Mouse (Mus musculus): ENCODE results near the gene Coro6. TPM values are rescaled to one million over a fixed set of nuclear protein-coding genes. Genes with fewer than 3 reads are reported as not detected.

The Coro6 gene
- total and polyA plus RNA-seq, 3 experiments = 0.04 to 0.18 TPM; not detected in 1

DNA sequence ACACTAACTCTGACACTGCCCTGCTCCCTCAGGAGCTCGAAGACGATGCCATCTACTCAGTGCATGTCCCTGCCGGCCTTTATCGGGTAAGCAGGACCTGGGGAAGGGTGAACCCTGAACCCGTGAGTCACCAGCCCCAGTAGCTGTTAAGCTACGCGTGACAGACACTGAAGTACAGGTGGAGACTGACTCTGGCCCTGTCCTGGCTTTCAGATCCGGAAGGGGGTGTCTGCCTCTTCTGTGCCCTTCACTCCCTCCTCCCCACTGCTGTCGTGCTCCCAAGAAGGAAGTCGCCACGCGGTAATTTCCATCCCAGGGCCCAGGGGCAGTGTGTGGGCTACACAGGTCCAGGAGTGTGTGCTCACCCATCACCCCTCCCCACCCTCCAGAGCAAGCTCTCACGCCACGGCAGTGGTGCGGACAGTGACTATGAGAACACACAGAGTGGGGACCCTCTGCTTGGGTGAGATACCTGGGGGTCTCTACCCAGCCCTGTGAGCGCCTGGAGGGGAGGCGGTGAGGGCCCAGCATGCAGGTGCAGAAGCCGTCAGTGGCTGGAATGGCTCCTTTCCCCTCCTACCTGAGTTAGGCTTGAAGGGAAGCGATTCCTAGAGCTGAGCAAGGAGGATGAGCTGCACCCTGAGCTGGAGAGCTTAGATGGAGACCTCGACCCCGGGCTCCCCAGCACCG lies 43.2 kb downstream of the Coro6 start:
- no peak for DNase-seq (ENCODE audit: low read depth, low spot score)
- Histone ChIP-seq H3K9ac (ENCODE audit: control insufficient read depth, low read depth, low read length, poor library complexity, severe bottlenecking) (no peak overlapping the region), H3K27me3 (ENCODE audit: control insufficient read depth in 1 of 2, insufficient read depth in 2 of 2, low read length in 2 of 2) (no peaks in the 10 kb centered on the region), H3K36me3 (ENCODE audit: control insufficient read depth in 1 of 2, insufficient read depth in 2 of 2, low read length in 2 of 2) (peaks cover 0 to 1% of the 10 kb centered on the region in 2 experiments; a peak in 1 of 4 replicates), H3K27ac (ENCODE audit: control insufficient read depth, low read depth, low read length) (no peak overlapping the region), H3K4me3 (ENCODE audit: control insufficient read depth in 1 of 2, insufficient read depth in 1 of 2, low read depth in 2 of 2, low read length in 2 of 2) (no peak overlapping the region), H3K9me3 (replicated peaks; ENCODE audit: insufficient read depth, low read length) (no peaks in the 10 kb centered on the region), H3K4me1 (ENCODE audit: control insufficient read depth in 1 of 2, insufficient read depth in 2 of 2, low read length in 2 of 2) (peaks cover 0 to 4% of the 10 kb centered on the region in 2 experiments; a peak in 1 of 4 replicates), H3K79me2 (ENCODE audit: control insufficient read depth, insufficient read depth, low read length, poor library complexity) (no peaks in the 10 kb centered on the region)
- TF ChIP-seq ZMIZ1 (IDR thresholded peaks at IDR 0.05; ENCODE audit: low read depth, low read length) = no peak
- TF ChIP-seq SMC3 (IDR thresholded peaks at IDR 0.05; ENCODE audit: low read depth, low read length) = no peak
- TF ChIP-seq USF1 (IDR thresholded peaks at IDR 0.05; ENCODE audit: low read depth, low read length) = no peak
- no peak for TF ChIP-seq USF2 (IDR thresholded peaks at IDR 0.05; ENCODE audit: borderline replicate concordance in 1 of 2, insufficient read depth in 1 of 2, low read depth in 1 of 2, low read length in 2 of 2)
- no peak for TF ChIP-seq MYC (IDR thresholded peaks at IDR 0.05; ENCODE audit: low read depth, low read length)
- no peak for TF ChIP-seq RCOR1 (IDR thresholded peaks at IDR 0.05; ENCODE audit: low read depth, low read length)

DNA sequence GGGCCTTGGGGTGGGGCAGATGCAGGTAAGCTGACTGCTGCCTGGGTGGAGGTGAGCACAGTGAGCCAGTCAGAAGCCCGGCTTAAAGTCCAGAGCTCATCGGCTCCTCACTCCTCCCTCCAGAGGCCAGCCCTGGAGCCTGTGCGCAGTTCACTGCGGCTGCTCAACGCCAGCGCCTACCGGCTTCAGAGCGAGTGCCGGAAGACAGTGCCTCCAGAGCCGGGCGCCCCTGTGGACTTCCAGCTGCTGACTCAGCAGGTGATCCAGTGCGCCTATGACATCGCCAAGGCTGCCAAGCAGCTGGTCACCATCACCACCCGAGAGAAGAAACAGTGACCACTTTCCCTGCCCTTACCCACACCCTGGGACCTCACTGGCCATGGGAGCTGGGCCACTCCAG lies 44.1 kb downstream of the Coro6 start:
- no peak overlapping the region for H3K9ac ChIP-seq (ENCODE audit: control insufficient read depth, low read depth, low read length, poor library complexity, severe bottlenecking)
- no peak for TF ChIP-seq E2F4 (IDR thresholded peaks at IDR 0.05; ENCODE audit: borderline replicate concordance, low read depth, low read length)
- no peak for TF ChIP-seq POLR2A (IDR thresholded peaks at IDR 0.05; ENCODE audit: control insufficient read depth in 1 of 2, insufficient read depth in 1 of 2, low read depth in 1 of 2, low read length in 2 of 2, poor library complexity in 1 of 2)
- TF ChIP-seq RCOR1 (IDR thresholded peaks at IDR 0.05; ENCODE audit: low read depth, low read length) = no peak
- 0 out of 2 replicates have a peak, but pooled peaks have one; percentile 63 for TF ChIP-seq MAFK (IDR thresholded peaks at IDR 0.05; ENCODE audit: borderline replicate concordance, low read depth, low read length)
- TF ChIP-seq ZNF384 (IDR thresholded peaks at IDR 0.05; ENCODE audit: low read depth, low read length) = no peak
- TF ChIP-seq HCFC1 (IDR thresholded peaks at IDR 0.05; ENCODE audit: low read depth, low read length) = no peak
- no peak for TF ChIP-seq ETS1 (IDR thresholded peaks at IDR 0.05; ENCODE audit: low read depth, low read length)
- H3K27ac ChIP-seq (ENCODE audit: control insufficient read depth, low read depth, low read length) = no peak overlapping the region
- H3K27me3 ChIP-seq (ENCODE audit: control insufficient read depth in 1 of 2, insufficient read depth in 2 of 2, low read length in 2 of 2) = no peaks in the 10 kb centered on the region
- no peak for DNase-seq (ENCODE audit: low read depth, low spot score)
- H3K4me1 ChIP-seq (ENCODE audit: control insufficient read depth in 1 of 2, insufficient read depth in 2 of 2, low read length in 2 of 2) = peaks cover 0 to 4% of the 10 kb centered on the region in 2 experiments; a peak in 1 of 4 replicates
- no peaks in the 10 kb centered on the region for H3K9me3 ChIP-seq (replicated peaks; ENCODE audit: insufficient read depth, low read length)
- no peak overlapping the region for H3K4me3 ChIP-seq (ENCODE audit: control insufficient read depth in 1 of 2, insufficient read depth in 1 of 2, low read depth in 2 of 2, low read length in 2 of 2)
- H3K36me3 ChIP-seq (ENCODE audit: control insufficient read depth in 1 of 2, insufficient read depth in 2 of 2, low read length in 2 of 2) = peaks cover 0 to 1% of the 10 kb centered on the region in 2 experiments; a peak in 1 of 4 replicates
- no peaks in the 10 kb centered on the region for H3K79me2 ChIP-seq (ENCODE audit: control insufficient read depth, insufficient read depth, low read length, poor library complexity)

DNA sequence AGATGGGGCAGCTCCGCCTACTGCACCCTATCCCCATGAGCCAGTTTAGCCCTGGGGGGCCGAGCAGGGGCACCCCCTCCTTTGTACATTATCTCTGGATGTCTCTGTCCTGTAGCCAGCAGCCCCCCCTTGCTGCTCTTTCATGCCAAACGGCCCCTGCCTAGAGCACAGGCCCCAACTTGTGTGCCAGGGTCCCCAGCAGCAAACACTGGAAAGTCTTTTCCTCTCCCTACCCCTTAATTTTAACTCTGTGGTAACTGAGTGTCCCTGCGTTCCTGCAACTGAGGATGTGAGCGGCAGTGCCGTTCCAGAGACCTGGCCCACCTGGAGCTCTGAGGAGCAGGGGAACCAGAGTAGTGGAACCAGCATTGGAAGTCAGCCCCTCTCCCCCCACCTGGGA lies 44.7 kb downstream of the Coro6 start:
- Histone ChIP-seq H3K27ac (ENCODE audit: control insufficient read depth, low read depth, low read length) (no peak overlapping the region), H3K36me3 (ENCODE audit: control insufficient read depth in 1 of 2, insufficient read depth in 2 of 2, low read length in 2 of 2) (peaks cover 0 to 1% of the 10 kb centered on the region in 2 experiments; a peak in 1 of 4 replicates), H3K9me3 (replicated peaks; ENCODE audit: insufficient read depth, low read length) (no peaks in the 10 kb centered on the region), H3K9ac (ENCODE audit: control insufficient read depth, low read depth, low read length, poor library complexity, severe bottlenecking) (no peak overlapping the region), H3K27me3 (ENCODE audit: control insufficient read depth in 1 of 2, insufficient read depth in 2 of 2, low read length in 2 of 2) (no peaks in the 10 kb centered on the region), H3K4me1 (ENCODE audit: control insufficient read depth in 1 of 2, insufficient read depth in 2 of 2, low read length in 2 of 2) (peaks cover 0 to 4% of the 10 kb centered on the region in 2 experiments; a peak in 1 of 4 replicates), H3K79me2 (ENCODE audit: control insufficient read depth, insufficient read depth, low read length, poor library complexity) (no peaks in the 10 kb centered on the region), H3K4me3 (ENCODE audit: control insufficient read depth in 1 of 2, insufficient read depth in 1 of 2, low read depth in 2 of 2, low read length in 2 of 2) (no peak overlapping the region)
- no peak for DNase-seq (ENCODE audit: low read depth, low spot score)
- no peak for TF ChIP-seq CHD2 (IDR thresholded peaks at IDR 0.05; ENCODE audit: low read length)
- no peak for TF ChIP-seq NRF1 (IDR thresholded peaks at IDR 0.05; ENCODE audit: insufficient read depth, low read depth, low read length, poor library complexity, severe bottlenecking)
- TF ChIP-seq ZNF384 (IDR thresholded peaks at IDR 0.05; ENCODE audit: low read depth, low read length) = no peak
- no peak for TF ChIP-seq POLR2AphosphoS5 (IDR thresholded peaks at IDR 0.05; ENCODE audit: borderline replicate concordance, low read depth, low read length)
- TF ChIP-seq KAT2A (conservative IDR thresholded peaks at IDR 0.05; ENCODE audit: low read depth, low read length) = no peak
- TF ChIP-seq RAD21 (IDR thresholded peaks at IDR 0.05; ENCODE audit: low read depth, low read length) = no peak
- no peak for TF ChIP-seq MAX (IDR thresholded peaks at IDR 0.05; ENCODE audit: low read length)
- no peak for TF ChIP-seq GABPA (IDR thresholded peaks at IDR 0.05; ENCODE audit: low read depth, low read length)
- no peak for TF ChIP-seq MYC (IDR thresholded peaks at IDR 0.05; ENCODE audit: low read depth, low read length)
- no peak for TF ChIP-seq ZMIZ1 (IDR thresholded peaks at IDR 0.05; ENCODE audit: low read depth, low read length)
- no peak for TF ChIP-seq MEF2A (IDR thresholded peaks at IDR 0.05; ENCODE audit: extremely low read depth, insufficient replicate concordance, low read depth, low read length, poor library complexity, severe bottlenecking)
- no peak for TF ChIP-seq CHD1 (IDR thresholded peaks at IDR 0.05; ENCODE audit: low read depth, low read length)
- TF ChIP-seq TAL1 (IDR thresholded peaks at IDR 0.05; ENCODE audit: low read length) = no peak
- TF ChIP-seq SMC3 (IDR thresholded peaks at IDR 0.05; ENCODE audit: low read depth, low read length) = no peak
- TF ChIP-seq ZKSCAN1 (IDR thresholded peaks at IDR 0.05; ENCODE audit: low read depth, low read length) = no peak
- no peak for TF ChIP-seq POLR2AphosphoS2 (IDR thresholded peaks at IDR 0.05; ENCODE audit: low read length)
